Mouse (Mus musculus) heart, adult 8-10 months (tissue): Measurements from ENCODE around the gene Metrnl. TPM values are rescaled to one million over a fixed set of nuclear protein-coding genes. Genes with fewer than 3 reads are reported as not detected.

Experiments used
- DNase-seq: peaks from one replicate; pipeline ENCODE4 v3.0.0; 2022; ENCODE audit warnings: low spot score
- total RNA-seq, 4 experiments: library from RNA; stranded (reverse); gene quantifications; 2 replicates each; pipeline ENCODE4 v1.2.4; 2022

The Metrnl gene
- total RNA-seq, 4 experiments from 2014 or later = 15.1 to 20.3 (median 19.2) TPM

DNA sequence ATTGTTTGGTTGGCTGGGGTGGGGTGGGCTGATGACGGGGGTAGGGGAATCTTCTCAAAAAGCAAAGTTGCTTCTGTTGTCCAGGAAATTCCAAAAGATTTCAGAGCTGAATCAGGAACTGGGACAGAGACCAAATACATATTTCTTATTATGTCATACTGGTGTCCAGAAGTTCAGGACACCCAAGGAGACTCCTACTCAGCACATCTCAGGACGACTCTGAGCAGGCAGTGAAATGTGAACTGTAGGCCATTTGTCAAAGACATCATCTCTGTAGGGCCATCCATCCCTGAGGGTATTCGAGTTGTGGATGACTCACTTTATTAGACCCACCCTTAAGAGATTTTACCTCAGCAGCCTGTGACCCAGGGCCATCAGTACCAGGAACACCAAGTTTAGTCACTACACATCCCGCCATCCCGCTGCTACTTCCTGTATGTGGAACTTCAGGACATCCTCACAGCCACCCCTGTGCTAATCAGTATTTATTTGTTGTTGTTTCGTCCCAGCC, 15.8 kb upstream of the Metrnl start:
- no peak for DNase-seq

GRCm38 (mm10) chr11:121686091-121686490, 15.3 kb upstream of the Metrnl start:
- no peak for DNase-seq

DNA sequence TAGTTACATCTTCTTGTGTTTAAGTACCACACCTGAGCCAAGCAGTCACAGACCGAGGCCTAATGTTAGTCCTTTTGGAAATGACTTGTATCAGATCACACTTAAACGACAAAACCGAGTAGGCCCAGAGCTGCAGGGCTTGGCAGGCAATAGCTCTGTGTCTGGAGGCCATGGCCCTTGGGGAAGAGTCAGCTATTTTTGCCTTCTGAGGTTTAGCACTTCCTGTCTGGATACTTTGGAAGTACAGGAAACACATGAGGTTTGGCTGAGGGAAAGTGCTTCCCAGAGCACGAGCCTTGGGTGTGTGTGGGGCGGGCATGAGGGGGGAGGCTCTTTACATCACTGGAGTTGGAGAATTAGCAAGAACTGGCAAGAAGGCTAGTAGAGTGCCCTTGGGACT, 14.7 kb upstream of the Metrnl start:
- peak; percentile 73 for DNase-seq

GRCm38 (mm10) chr11:121688024-121688423, 13.3 kb upstream of the Metrnl start:
- no peak for DNase-seq

GRCm38 (mm10) chr11:121695304-121696064, 5.9 kb upstream of the Metrnl start:
- no peak for DNase-seq

- DNase-seq = no peak
Observed at GRCm38 (mm10) chr11:121697271-121697670, 4.1 kb upstream of the Metrnl start.

DNA sequence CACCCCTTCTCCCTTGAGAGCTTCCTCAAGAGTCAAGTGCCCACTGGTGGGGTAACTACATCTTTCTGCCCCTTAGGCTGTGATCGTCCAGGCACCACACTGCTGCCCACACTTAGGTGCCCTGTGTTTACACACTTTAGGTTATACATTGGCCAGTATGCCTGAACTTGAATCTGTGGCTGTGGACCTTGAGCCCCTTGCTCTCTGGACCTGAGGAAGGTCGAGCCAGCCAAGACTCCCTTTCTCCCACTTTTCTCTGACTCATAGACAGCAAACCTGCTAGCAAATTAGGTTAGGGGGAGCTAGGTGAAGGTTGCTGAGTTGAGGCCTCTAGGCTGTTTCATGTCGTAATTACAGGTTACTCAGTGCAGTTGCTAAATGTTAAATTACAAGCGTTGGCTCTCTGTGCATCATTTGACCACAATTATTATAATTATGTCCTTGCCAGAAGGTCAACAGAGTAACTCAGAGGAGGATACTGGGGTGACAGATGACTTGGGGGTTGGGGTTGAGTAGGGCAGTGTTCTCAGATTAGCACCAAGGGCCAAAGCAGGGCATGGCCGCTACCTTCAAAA, 2.9 kb upstream of the Metrnl start:
- DNase-seq = no peak

DNA sequence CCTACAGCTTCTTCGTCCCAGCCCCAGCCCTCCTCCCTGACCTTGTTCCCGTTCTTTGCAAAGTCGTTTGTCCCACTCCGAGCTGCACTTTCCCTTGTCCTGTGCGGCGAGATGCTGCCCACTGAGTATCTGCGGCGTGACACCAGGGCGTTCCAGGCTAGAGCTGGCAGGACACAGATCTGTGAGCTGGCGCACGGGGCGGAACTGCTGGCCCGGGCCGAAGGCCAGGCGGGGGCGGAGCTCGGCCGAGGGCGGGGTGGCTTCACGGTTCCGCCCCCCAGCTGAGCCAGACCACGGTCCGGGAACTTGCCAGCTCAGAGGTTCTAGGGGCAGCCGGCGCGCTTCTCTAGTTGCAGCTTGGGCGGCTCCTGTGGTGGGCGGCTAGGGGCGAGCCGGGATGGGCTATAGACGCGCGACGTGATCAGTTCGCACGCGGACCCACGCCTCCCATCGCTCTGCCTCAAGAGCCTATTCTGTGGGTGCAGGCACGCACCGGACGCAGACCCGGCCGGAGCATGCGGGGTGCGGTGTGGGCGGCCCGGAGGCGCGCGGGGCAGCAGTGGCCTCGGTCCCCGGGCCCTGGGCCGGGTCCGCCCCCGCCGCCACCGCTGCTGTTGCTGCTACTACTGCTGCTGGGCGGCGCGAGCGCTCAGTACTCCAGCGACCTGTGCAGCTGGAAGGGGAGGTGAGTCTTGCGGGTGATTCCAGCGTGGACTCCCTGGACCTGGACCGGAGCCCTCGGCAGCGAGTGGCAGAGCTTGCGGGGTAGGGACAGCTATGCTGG, 959 bp downstream of the Metrnl start:
- DNase-seq = peak; percentile 93

- peak; percentile 57 for DNase-seq
Observed at GRCm38 (mm10) chr11:121702895-121703618, 1.7 kb downstream of the Metrnl start.

DNA sequence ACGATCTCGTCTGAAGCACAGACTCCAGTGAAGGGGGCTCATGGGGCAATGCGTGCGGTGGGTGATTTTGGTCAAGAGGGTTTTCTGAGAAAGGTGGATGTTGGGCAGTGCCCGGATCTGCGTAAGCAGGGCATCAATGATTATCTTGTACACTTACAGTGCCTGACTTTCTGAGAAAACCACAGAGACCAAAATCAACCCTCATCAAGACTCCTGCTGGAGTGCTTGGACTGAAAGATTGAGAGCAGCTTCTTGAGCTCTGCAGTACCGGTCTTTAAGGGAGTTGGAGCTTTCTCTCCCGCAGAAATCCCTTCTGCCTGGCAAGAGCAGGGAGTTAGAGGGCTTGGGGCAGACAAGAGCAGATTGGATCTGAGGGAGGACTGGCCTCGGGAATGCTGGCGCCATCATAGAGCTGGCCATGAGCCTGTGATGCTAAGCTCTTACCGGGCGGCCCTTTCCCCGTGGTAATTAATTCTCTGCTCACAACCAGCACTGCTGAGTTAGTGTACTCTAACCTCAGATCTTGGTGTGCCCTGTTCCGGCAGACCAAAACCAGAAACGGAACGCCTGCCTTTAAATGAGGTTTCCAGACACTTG, 2.4 kb downstream of the Metrnl start:
- DNase-seq = no peak

GRCm38 (mm10) chr11:121706521-121707005, 5.2 kb downstream of the Metrnl start:
- no peak for DNase-seq

DNA sequence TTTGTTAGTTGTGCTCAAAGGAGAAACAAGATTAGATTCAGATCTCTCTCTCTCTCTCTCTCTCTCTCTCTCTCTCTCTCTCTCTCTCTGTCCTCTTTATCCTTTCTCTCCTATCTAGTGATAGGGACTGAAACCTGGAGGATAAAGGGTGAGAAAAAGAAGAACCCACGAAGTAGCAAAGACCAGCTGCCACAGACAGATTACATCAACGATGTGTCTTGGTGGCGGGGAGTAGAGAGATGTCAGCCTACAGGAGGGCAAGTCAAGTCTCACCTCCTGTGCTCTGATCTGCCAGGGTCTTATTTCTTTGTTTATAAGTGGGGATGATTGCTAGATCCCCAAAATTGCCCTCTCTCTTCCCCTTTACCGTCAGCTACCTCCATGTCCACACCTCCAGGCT, 7.9 kb downstream of the Metrnl start:
- DNase-seq = no peak

DNA sequence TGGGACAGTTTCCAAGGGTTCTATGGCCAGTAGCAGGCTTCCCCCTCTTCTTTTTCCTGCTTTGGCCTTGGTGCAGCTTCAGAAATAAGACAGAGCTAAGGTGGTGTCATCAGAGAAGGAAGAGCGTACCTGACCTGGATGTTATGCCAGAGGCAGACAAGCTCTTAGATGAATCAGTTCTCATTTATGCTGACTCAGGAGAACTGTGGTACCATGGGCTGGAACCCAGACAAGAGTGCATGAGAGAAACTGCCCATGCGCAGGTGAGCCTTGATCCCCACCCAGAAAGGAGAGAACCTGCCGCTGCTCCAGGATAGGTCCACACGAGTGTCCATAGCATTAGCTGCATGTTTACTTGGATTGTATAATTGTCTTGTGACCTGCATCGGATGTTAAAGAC, 8.9 kb downstream of the Metrnl start:
- no peak for DNase-seq

DNA sequence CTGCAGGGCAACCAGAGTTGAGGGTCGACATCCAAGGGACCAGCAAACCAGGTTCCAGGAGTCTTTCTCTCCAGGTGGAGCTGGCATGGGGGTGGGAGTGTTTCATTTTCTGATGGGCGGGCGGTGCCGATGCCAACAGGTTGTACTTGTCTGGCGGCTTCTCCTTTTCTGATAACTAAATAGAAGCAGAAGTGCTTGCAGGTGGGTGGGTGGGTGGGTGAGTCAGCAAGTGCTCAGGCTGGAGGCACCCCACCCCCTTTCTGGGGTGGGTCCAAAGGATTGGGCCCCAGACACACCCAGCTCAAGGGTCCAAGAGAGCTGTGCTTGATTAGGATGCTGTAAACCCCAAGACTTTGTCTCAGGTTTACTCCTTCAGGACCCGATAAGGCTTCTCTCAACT, 11.6 kb downstream of the Metrnl start:
- DNase-seq = no peak

GRCm38 (mm10) chr11:121713569-121713968, 12.2 kb downstream of the Metrnl start:
- no peak for DNase-seq

- DNase-seq = no peak
Observed at GRCm38 (mm10) chr11:121714745-121715485, 13.6 kb downstream of the Metrnl start.

- no peak for DNase-seq
Observed at GRCm38 (mm10) chr11:121717724-121718123, 16.4 kb downstream of the Metrnl start.

- no peak for DNase-seq
Observed at GRCm38 (mm10) chr11:121720752-121721151, 19.4 kb downstream of the Metrnl start.

DNA sequence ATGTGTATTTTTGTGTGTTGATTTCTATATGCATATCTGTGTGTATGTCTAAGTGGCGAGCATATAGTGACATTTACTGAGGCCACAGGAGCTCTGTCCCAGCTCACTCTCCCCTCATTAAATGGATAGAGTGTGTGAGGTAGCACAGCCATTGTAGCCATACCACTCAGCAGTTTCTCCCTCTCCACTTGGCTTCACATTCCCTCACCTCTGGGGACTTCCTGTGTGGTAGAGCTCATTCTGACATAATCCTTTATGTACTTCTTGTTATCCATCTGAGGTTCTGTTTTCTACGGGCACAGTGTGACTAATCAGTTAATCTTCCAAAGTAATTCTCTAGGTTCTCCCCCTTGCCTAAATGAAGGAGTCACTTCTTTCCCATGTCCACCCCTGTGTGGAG, 21.1 kb downstream of the Metrnl start:
- DNase-seq = no peak

GRCm38 (mm10) chr11:121726625-121727024, 25.3 kb downstream of the Metrnl start:
- no peak for DNase-seq
